Mouse (Mus musculus) limb, embryonic 11.5 days (tissue): ENCODE measurements around the gene Cdh10. TPM values are rescaled to one million over a fixed set of nuclear protein-coding genes. Genes with fewer than 3 reads are reported as not detected.

Experiments used
- ATAC-seq: fragments of 200-750 bp; cut with Nextera tagmentation; 2 replicates; pipeline ENCODE4 v1.8.0; 2017; ENCODE audit warnings: low read depth; ENCODE audit not compliant: insufficient number of reproducible peaks, low FRiP score, low TSS enrichment
- DNase-seq: peaks from one replicate; pipeline ENCODE4 v3.0.0-alpha.2; 2015; ENCODE audit warnings: low spot score
- H3K27ac ChIP-seq: fragments of 300-500 bp; sonication (generic); replicated peaks from 2 replicates; pipeline ENCODE4 v1.5.1; 2014; ENCODE audit warnings: low read depth, mild to moderate bottlenecking, low read length
- H3K27me3 ChIP-seq: fragments of 300-500 bp; sonication (generic); 2 replicates; pipeline ENCODE4 v1.6.1; 2014; ENCODE audit warnings: mild to moderate bottlenecking, low read length, mixed read lengths; ENCODE audit not compliant: control insufficient read depth, insufficient read depth
- H3K36me3 ChIP-seq: fragments of 300-500 bp; sonication (generic); 2 replicates; pipeline ENCODE4 v1.6.1; 2014; ENCODE audit warnings: mild to moderate bottlenecking, low read length, moderate library complexity, mixed read lengths; ENCODE audit not compliant: control insufficient read depth, insufficient read depth
- H3K4me1 ChIP-seq: fragments of 300-500 bp; sonication (generic); 2 replicates; pipeline ENCODE4 v1.6.1; 2014; ENCODE audit warnings: low read length, mixed read lengths; ENCODE audit not compliant: control insufficient read depth, insufficient read depth
- H3K4me2 ChIP-seq: fragments of 300-500 bp; sonication (generic); 2 replicates; pipeline ENCODE4 v1.6.1; 2014; ENCODE audit warnings: low read depth, mild to moderate bottlenecking, moderate library complexity; ENCODE audit not compliant: severe bottlenecking
- H3K4me3 ChIP-seq: fragments of 300-500 bp; sonication (generic); 2 replicates; pipeline ENCODE4 v1.5.1; 2014; ENCODE audit warnings: low read depth, low read length
- H3K9ac ChIP-seq: fragments of 300-500 bp; sonication (generic); 2 replicates; pipeline ENCODE4 v1.6.1; 2014; ENCODE audit warnings: mild to moderate bottlenecking, low read length
- H3K9me3 ChIP-seq: fragments of 300-500 bp; sonication (generic); 2 replicates; pipeline ENCODE4 v1.6.1; 2016; ENCODE audit warnings: low read length; ENCODE audit not compliant: control insufficient read depth
- WGBS: fragments of 180-500 bp; shearing (Covaris S2); extraction: QIAGEN DNeasy Blood & Tissue Kit; methylation state at CpG from one replicate; pipeline ENCODE4 v1.1.7; 2014; 5-methylcytosine and 5-hydroxymethylcytosine counted together
- polyA plus RNA-seq: library from polyadenylated mRNA; unstranded; fragments of >200 nt; fragmentation: Nextera tagmentation; extraction: Ambion mirVana; gene quantifications from 2 replicates; pipeline ENCODE4 v1.2.1, GENCODE M21; 2014

Gene Cdh10
- polyA plus RNA-seq, 1 experiment from 2014 or later = 3.2 TPM

GRCm38 (mm10) chr15:18844807-18845206 is 26.1 kb downstream of the Cdh10 start:
- WGBS = 26% methylated on average over 5 of the region's 5 CpGs
- no peaks in the 10 kb centered on the region for H3K27me3 ChIP-seq
- H3K9ac ChIP-seq = no peak overlapping the region
- H3K4me1 ChIP-seq = 0 out of 2 replicates have a peak, but pooled peaks cover 3% of the 10 kb centered on the region
- no peak overlapping the region for H3K4me3 ChIP-seq
- ATAC-seq (0 out of 2 replicates have a peak, but pooled peaks have one; percentile 31), DNase-seq (peak; percentile 28)
- no peaks in the 10 kb centered on the region for H3K9me3 ChIP-seq
- H3K27ac ChIP-seq = no peak overlapping the region
- no peak overlapping the region for H3K4me2 ChIP-seq
- H3K36me3 ChIP-seq = no peaks in the 10 kb centered on the region

- ATAC-seq = no peak
- no peak overlapping the region for H3K4me2 ChIP-seq
- WGBS = 93% methylated on average over 2 of the region's 2 CpGs
These were observed 31.8 kb downstream of the Cdh10 start for GRCm38 (mm10) chr15:18850497-18850896.

GRCm38 (mm10) chr15:18858135-18858534 is 39.4 kb downstream of the Cdh10 start:
- Histone ChIP-seq H3K36me3 (no peaks in the 10 kb centered on the region), H3K27ac (no peak overlapping the region), H3K4me2 (no peak overlapping the region), H3K4me1 (no peaks in the 10 kb centered on the region), H3K27me3 (no peaks in the 10 kb centered on the region), H3K9me3 (no peaks in the 10 kb centered on the region), H3K9ac (no peak overlapping the region), H3K4me3 (no peak overlapping the region)
- no peak for ATAC-seq
- WGBS = 73% methylated on average over 2 of the region's 2 CpGs
- no peak for DNase-seq

More at GRCm38 (mm10) chr15:18850497-18850896, 31.8 kb downstream of the Cdh10 start:
- Histone ChIP-seq H3K9me3 (no peaks in the 10 kb centered on the region), H3K27me3 (no peaks in the 10 kb centered on the region), H3K36me3 (no peaks in the 10 kb centered on the region), H3K27ac (no peak overlapping the region), H3K4me3 (no peak overlapping the region), H3K9ac (no peak overlapping the region), H3K4me1 (no peaks in the 10 kb centered on the region)
- no peak for DNase-seq

- H3K4me2 ChIP-seq = no peak overlapping the region
- no peaks in the 10 kb centered on the region for H3K4me1 ChIP-seq
- ATAC-seq (no peak), DNase-seq (no peak)
- WGBS = 92% methylated on average over 2 of the region's 2 CpGs
- H3K27me3 ChIP-seq = no peaks in the 10 kb centered on the region
- H3K9me3 ChIP-seq = no peaks in the 10 kb centered on the region
- H3K36me3 ChIP-seq = no peaks in the 10 kb centered on the region
- H3K9ac ChIP-seq = no peak overlapping the region
- no peak overlapping the region for H3K4me3 ChIP-seq
- H3K27ac ChIP-seq = no peak overlapping the region
These were observed 51.1 kb downstream of the Cdh10 start for GRCm38 (mm10) chr15:18869871-18870270.

GRCm38 (mm10) chr15:18881467-18881866 is 62.7 kb downstream of the Cdh10 start:
- no peaks in the 10 kb centered on the region for H3K27me3 ChIP-seq
- no peaks in the 10 kb centered on the region for H3K36me3 ChIP-seq
- WGBS = 80% methylated on average over 5 of the region's 5 CpGs
- H3K4me1 ChIP-seq = no peaks in the 10 kb centered on the region
- H3K27ac ChIP-seq = no peak overlapping the region
- H3K4me2 ChIP-seq = no peak overlapping the region
- ATAC-seq = no peak
- no peak overlapping the region for H3K9ac ChIP-seq
- H3K9me3 ChIP-seq = no peaks in the 10 kb centered on the region
- H3K4me3 ChIP-seq = no peak overlapping the region
- no peak for DNase-seq

GRCm38 (mm10) chr15:18886673-18887072 is 67.9 kb downstream of the Cdh10 start:
- Histone ChIP-seq H3K4me3 (no peak overlapping the region), H3K27me3 (no peaks in the 10 kb centered on the region), H3K36me3 (no peaks in the 10 kb centered on the region), H3K9ac (no peak overlapping the region), H3K4me1 (no peaks in the 10 kb centered on the region), H3K9me3 (no peaks in the 10 kb centered on the region), H3K4me2 (no peak overlapping the region), H3K27ac (no peak overlapping the region)
- WGBS = 89% methylated on average over 2 of the region's 2 CpGs
- DNase-seq (no peak), ATAC-seq (no peak)

- H3K4me1 ChIP-seq = no peaks in the 10 kb centered on the region
- no peaks in the 10 kb centered on the region for H3K27me3 ChIP-seq
- no peaks in the 10 kb centered on the region for H3K36me3 ChIP-seq
- no peaks in the 10 kb centered on the region for H3K9me3 ChIP-seq
- no peak overlapping the region for H3K4me2 ChIP-seq
- no peak for DNase-seq
- 83% methylated on average over 2 of the region's 2 CpGs for WGBS
- H3K4me3 ChIP-seq = no peak overlapping the region
- no peak overlapping the region for H3K9ac ChIP-seq
- no peak overlapping the region for H3K27ac ChIP-seq
- no peak for ATAC-seq
These were observed 70.2 kb downstream of the Cdh10 start for GRCm38 (mm10) chr15:18888912-18889311.

GRCm38 (mm10) chr15:18890358-18890757 is 71.6 kb downstream of the Cdh10 start:
- Histone ChIP-seq H3K36me3 (no peaks in the 10 kb centered on the region), H3K4me2 (no peak overlapping the region), H3K9me3 (no peaks in the 10 kb centered on the region), H3K27me3 (no peaks in the 10 kb centered on the region), H3K27ac (no peak overlapping the region), H3K9ac (no peak overlapping the region), H3K4me3 (no peak overlapping the region), H3K4me1 (no peaks in the 10 kb centered on the region)
- DNase-seq (no peak), ATAC-seq (no peak)
- 74% methylated on average over 8 of the region's 8 CpGs for WGBS

- H3K4me2 ChIP-seq = no peak overlapping the region
- H3K9ac ChIP-seq = no peak overlapping the region
- no peaks in the 10 kb centered on the region for H3K9me3 ChIP-seq
- ATAC-seq (no peak), DNase-seq (no peak)
- H3K4me3 ChIP-seq = no peak overlapping the region
- H3K27me3 ChIP-seq = no peaks in the 10 kb centered on the region
- no peaks in the 10 kb centered on the region for H3K4me1 ChIP-seq
- no peaks in the 10 kb centered on the region for H3K36me3 ChIP-seq
- no peak overlapping the region for H3K27ac ChIP-seq
These were observed 82.0 kb downstream of the Cdh10 start for GRCm38 (mm10) chr15:18900776-18901175.
